9 mouse cellular contexts compared by ENCODE assay signal in genomic region chr17:31344172-31344801, GRCm38 (mm10). TPM values are rescaled to one million over a fixed set of nuclear protein-coding genes. Genes with fewer than 3 reads are reported as not detected.
DNase-seq lines count a peak whose midpoint lies in the region; TF ChIP-seq lines count a peak whose summit lies in the region.
"Had no signal": no experiment of that assay in that cellular context is flagged by ENCODE, and none has a peak within 500 bp of the region (broad histone marks: within the 10 kb centered on the region; RNA-seq: fewer than 3 reads in every experiment).

No protein-coding gene starts in this region.

- H3K4me3 ChIP-seq in lung, adult 2 months (replicated peaks; ENCODE audit: extremely low read depth, low read depth, low read length): no peak overlapping the region
- H3K4me3 ChIP-seq: stomach, embryonic 15.5 days had no signal

- 35% methylated on average over 5 of the region's 5 CpGs for WGBS in lung, adult 2 months

- no peaks in the 10 kb centered on the region for H3K4me1 ChIP-seq in lung, adult 2 months (ENCODE audit: control insufficient read depth, insufficient read depth, low read length)

- TF ChIP-seq POLR2A in lung, adult 2 months (IDR thresholded peaks at IDR 0.05; ENCODE audit: borderline replicate concordance, extremely low read depth, low read depth, low read length): no peak

- peak; percentile 87 for TF ChIP-seq CTCF in lung, adult 2 months (IDR thresholded peaks at IDR 0.05; ENCODE audit: insufficient read depth, low read length)

- DNase-seq in 416B (ENCODE audit: low read depth) (peak; percentile 74), ES-CJ7 (ENCODE audit: low read depth, low spot score) (peak; percentile 83)
- peak; percentile 70 for DNase-seq in cerebellum, adult 11 months
- DNase-seq in gastrocnemius, adult 18-20 months (ENCODE audit: low spot score): peak; percentile 75
- peak; percentile 81 to 91 for DNase-seq in kidney, postnatal 25 days
- DNase-seq in lung, adult 2 months: peak; percentile 70
- peak; percentile 64 for DNase-seq in right cerebral cortex, postnatal 25 days
- peak; percentile 40 for DNase-seq in yolk sac, embryonic 10.5 days (ENCODE audit: low spot score)

RNA-seq across cellular contexts. Expression of gene Pde9a, which starts 41.7 kb away (rescaled TPM):
- total RNA-seq in gastrocnemius, adult 18-20 months (2021): 1 to 10 TPM in 1 of 2 experiments, under 1 TPM in 1; 1.00 to 1.6 TPM
- polyA plus RNA-seq in lung, adult 2 months (2012; rRNA removed): 83.6 and 99.1 TPM in 2 replicates

RNA-seq across cellular contexts. Expression of gene Slc37a1, which starts 57.7 kb away (rescaled TPM):
- total RNA-seq in gastrocnemius, adult 18-20 months (2021): 1 to 10 TPM; 3.7 to 5.9 TPM
- polyA plus RNA-seq in lung, adult 2 months (2012; rRNA removed): 51.1 and 54.3 TPM in 2 replicates
